Mouse (Mus musculus): ENCODE data around the gene Elovl6.

Gene Elovl6

GRCm38 (mm10) chr3:129532180-129532864 is at the start of gene Elovl6:
Elovl6 (plus strand) TSS chr3:129532355.
- peak; percentile 81 for DNase-seq

GRCm38 (mm10) chr3:129488774-129489173 is 43.4 kb upstream of the Elovl6 start:
- no peak for DNase-seq

GRCm38 (mm10) chr3:129494123-129494522 is 38.0 kb upstream of the Elovl6 start:
- no peak for DNase-seq

- DNase-seq = peak; percentile 18
Measured at GRCm38 (mm10) chr3:129494731-129495130, 37.4 kb upstream of the Elovl6 start.

GRCm38 (mm10) chr3:129503781-129504180 is 28.4 kb upstream of the Elovl6 start:
- peak; percentile 67 for DNase-seq

- DNase-seq = peak; percentile 30
Measured at GRCm38 (mm10) chr3:129504928-129505327, 27.2 kb upstream of the Elovl6 start.

- no peak for DNase-seq
Measured at GRCm38 (mm10) chr3:129507736-129508135, 24.4 kb upstream of the Elovl6 start.

- DNase-seq = no peak
Measured at GRCm38 (mm10) chr3:129508571-129508970, 23.6 kb upstream of the Elovl6 start.

- peak; percentile 51 for DNase-seq
Measured at GRCm38 (mm10) chr3:129509725-129510124, 22.4 kb upstream of the Elovl6 start.

GRCm38 (mm10) chr3:129515863-129516436 is 16.2 kb upstream of the Elovl6 start:
- no peak for DNase-seq

- DNase-seq = no peak
Measured at GRCm38 (mm10) chr3:129520499-129520898, 11.7 kb upstream of the Elovl6 start.

- DNase-seq = no peak
Measured at GRCm38 (mm10) chr3:129523456-129524143, 8.6 kb upstream of the Elovl6 start.

- no peak for DNase-seq
Measured at GRCm38 (mm10) chr3:129527046-129527445, 5.1 kb upstream of the Elovl6 start.

GRCm38 (mm10) chr3:129529311-129529710 is 2.8 kb upstream of the Elovl6 start:
- DNase-seq = no peak

- DNase-seq = no peak
Measured at GRCm38 (mm10) chr3:129530461-129530860, 1.7 kb upstream of the Elovl6 start.

GRCm38 (mm10) chr3:129532865-129533742 is 949 bp downstream of the Elovl6 start:
- no peak for DNase-seq

GRCm38 (mm10) chr3:129533743-129534530 is 1.8 kb downstream of the Elovl6 start:
- DNase-seq = peak; percentile 63

GRCm38 (mm10) chr3:129535444-129535843 is 3.3 kb downstream of the Elovl6 start:
- no peak for DNase-seq

- DNase-seq = peak; percentile 92
Measured at GRCm38 (mm10) chr3:129536109-129536508, 4.0 kb downstream of the Elovl6 start.

GRCm38 (mm10) chr3:129537954-129538353 is 5.8 kb downstream of the Elovl6 start:
- DNase-seq = no peak

GRCm38 (mm10) chr3:129540882-129541281 is 8.7 kb downstream of the Elovl6 start:
- no peak for DNase-seq

- DNase-seq = no peak
Measured at GRCm38 (mm10) chr3:129541456-129541855, 9.3 kb downstream of the Elovl6 start.
